Mouse (Mus musculus) retina, postnatal 1 day (tissue): ENCODE results near the gene Igf1r.
"Not testable (repeated sequence)": the region's sequence is repeated elsewhere in the genome, so short reads cannot be mapped to it uniquely, and the experiment has no call there.

Experiments
- DNase-seq: peaks from one replicate; pipeline ENCODE4 v3.0.0-alpha.2; 2012

Gene Igf1r

GRCm38 (mm10) chr7:68277054-68277896 is 324.6 kb downstream of the Igf1r start:
- no peak for DNase-seq

- no peak for DNase-seq
Measured at GRCm38 (mm10) chr7:68277897-68278270, 325.3 kb downstream of the Igf1r start.

- DNase-seq: no peak
Measured at GRCm38 (mm10) chr7:68278385-68278784, 325.8 kb downstream of the Igf1r start.

GRCm38 (mm10) chr7:68278908-68279307 is 326.3 kb downstream of the Igf1r start:
- no peak for DNase-seq

GRCm38 (mm10) chr7:68279481-68279880 is 326.9 kb downstream of the Igf1r start:
- no peak for DNase-seq

- no peak for DNase-seq
Measured at GRCm38 (mm10) chr7:68280352-68280869, 327.8 kb downstream of the Igf1r start.

GRCm38 (mm10) chr7:68281341-68281740 is 328.7 kb downstream of the Igf1r start:
- no peak for DNase-seq

GRCm38 (mm10) chr7:68282304-68283132 is 329.9 kb downstream of the Igf1r start:
- DNase-seq: no peak

GRCm38 (mm10) chr7:68283133-68283520 is 330.5 kb downstream of the Igf1r start:
- DNase-seq: not testable (repeated sequence)
